Mouse (Mus musculus) liver, adult 2 months (tissue): Measurements from ENCODE around the gene Sp4.

Experiments
- CTCF ChIP-seq: fragments of 200-500 bp; IDR thresholded peaks from 2 replicates; pipeline ENCODE4 v1.5.1; 2011; ENCODE audit warnings: low read depth, low read length, control low read depth
- POLR2A ChIP-seq: fragments of 200-500 bp; IDR thresholded peaks from 2 replicates; pipeline ENCODE4 v1.6.1; 2011; ENCODE audit warnings: low read length, control low read depth; ENCODE audit not compliant: insufficient read depth; ENCODE audit errors: extremely low read depth

GRCm38 (mm10) chr12:118326161-118326560, 24.9 kb upstream of the Sp4 start:
- TF ChIP-seq CTCF (no peak), POLR2A (no peak)
